Mouse (Mus musculus) liver, postnatal 0 days (tissue): ENCODE measurements around the gene Sypl. TPM values are rescaled to one million over a fixed set of nuclear protein-coding genes. Genes with fewer than 3 reads are reported as not detected.

ENCODE experiments used
- ATAC-seq: fragments of 200-750 bp; cut with Nextera tagmentation; 2 replicates; pipeline ENCODE4 v1.8.0; 2017; ENCODE audit warnings: mild to moderate bottlenecking, moderate library complexity
- DNase-seq: peaks from one replicate; pipeline ENCODE4 v3.0.0-alpha.2; 2016
- H3K27ac ChIP-seq: fragments of 300-500 bp; sonication (generic); 2 replicates; pipeline ENCODE4 v1.5.1; 2014; ENCODE audit warnings: antibody characterized with exemption, moderate library complexity, mild to moderate bottlenecking, low read depth
- H3K27me3 ChIP-seq: fragments of 300-500 bp; sonication (generic); 2 replicates; pipeline ENCODE4 v1.6.1; 2014; ENCODE audit warnings: low read length, control low read depth, mixed read lengths; ENCODE audit not compliant: insufficient read depth
- H3K36me3 ChIP-seq: fragments of 300-500 bp; sonication (generic); replicated peaks from 2 replicates; pipeline ENCODE4 v1.6.1; 2014; ENCODE audit warnings: mild to moderate bottlenecking, control low read depth, low read length, moderate library complexity, mixed read lengths; ENCODE audit not compliant: insufficient read depth
- H3K4me1 ChIP-seq: fragments of 300-500 bp; sonication (generic); 2 replicates; pipeline ENCODE4 v1.6.1; 2014; ENCODE audit warnings: antibody characterized with exemption, mild to moderate bottlenecking, control low read depth; ENCODE audit not compliant: insufficient read depth
- H3K4me2 ChIP-seq: fragments of 300-500 bp; sonication (generic); 2 replicates; pipeline ENCODE4 v1.6.1; 2014; ENCODE audit warnings: low read depth, mild to moderate bottlenecking, low read length, moderate library complexity, mixed read lengths
- H3K4me3 ChIP-seq: fragments of 300-500 bp; sonication (generic); 2 replicates; pipeline ENCODE4 v1.5.1; 2014; ENCODE audit warnings: low read depth, low read length
- H3K9ac ChIP-seq: fragments of 300-500 bp; sonication (generic); replicated peaks from 2 replicates; pipeline ENCODE4 v1.6.1; 2014; ENCODE audit warnings: mild to moderate bottlenecking, moderate library complexity
- H3K9me3 ChIP-seq: fragments of 300-500 bp; sonication (generic); 2 replicates; pipeline ENCODE4 v1.6.1; 2016; ENCODE audit warnings: mild to moderate bottlenecking, control low read depth, low read length, mixed read lengths
- CTCF ChIP-seq: sonication (generic); IDR thresholded peaks from 2 replicates; pipeline ENCODE4 v1.5.1; 2016; ENCODE audit warnings: antibody characterized with exemption, low read depth
- EP300 ChIP-seq: IDR thresholded peaks from 2 replicates; pipeline ENCODE4 v1.6.1; 2016; ENCODE audit warnings: antibody characterized with exemption, low read depth, mild to moderate bottlenecking
- WGBS: fragments of 180-500 bp; shearing (Covaris S2); extraction: QIAGEN DNeasy Blood & Tissue Kit; methylation state at CpG from one replicate; pipeline ENCODE4 v1.1.7; 2014; ENCODE audit not compliant: insufficient replicate concordance; 5-methylcytosine and 5-hydroxymethylcytosine counted together
- polyA plus RNA-seq: library from polyadenylated mRNA; unstranded; fragments of >200 nt; fragmentation: Nextera tagmentation; extraction: Ambion mirVana; gene quantifications from 2 replicates; pipeline ENCODE4 v1.2.1, GENCODE M21; 2015

The Sypl gene
- polyA plus RNA-seq, 1 experiment from 2014 or later, result 53.8 TPM

DNA sequence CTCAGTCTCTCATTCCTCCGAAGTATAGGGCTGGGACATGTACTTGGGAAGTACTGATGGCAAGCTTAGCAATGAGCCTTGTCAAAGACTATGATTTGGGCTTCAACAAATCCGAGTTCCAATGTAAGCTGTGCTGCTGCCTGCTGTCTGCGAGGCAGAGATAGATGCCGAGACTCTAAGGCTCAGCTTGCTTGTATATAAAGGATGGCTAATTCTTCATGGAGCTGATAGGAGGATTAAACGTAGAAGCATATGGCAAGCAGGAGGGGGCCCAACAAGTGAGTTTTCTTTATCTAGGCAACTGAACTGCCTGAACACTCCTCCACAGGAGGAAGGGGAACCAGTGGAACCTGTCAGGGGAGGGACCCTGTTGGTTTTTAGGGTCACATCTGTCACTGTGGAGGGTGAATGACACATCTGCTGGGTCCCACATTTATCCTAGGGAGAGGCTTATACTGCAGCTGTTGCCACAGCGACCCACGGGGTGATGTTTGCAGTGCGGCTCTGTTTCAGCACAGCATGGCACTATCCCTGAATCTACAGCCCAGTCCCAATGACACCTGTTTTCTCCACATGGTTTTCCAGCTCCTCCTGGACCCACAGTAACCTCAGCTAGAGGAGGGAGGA is 49.8 kb downstream of the Sypl start:
- Histone ChIP-seq H3K4me1 (no peaks in the 10 kb centered on the region), H3K27me3 (no peaks in the 10 kb centered on the region), H3K9ac (no peak overlapping the region), H3K9me3 (no peaks in the 10 kb centered on the region), H3K36me3 (no peaks in the 10 kb centered on the region), H3K4me2 (no peak overlapping the region), H3K27ac (no peak overlapping the region), H3K4me3 (no peak overlapping the region)
- ATAC-seq (no peak), DNase-seq (no peak)
- WGBS, result 63% methylated on average over 8 of the region's 8 CpGs
- TF ChIP-seq EP300, result no peak
- no peak for TF ChIP-seq CTCF

DNA sequence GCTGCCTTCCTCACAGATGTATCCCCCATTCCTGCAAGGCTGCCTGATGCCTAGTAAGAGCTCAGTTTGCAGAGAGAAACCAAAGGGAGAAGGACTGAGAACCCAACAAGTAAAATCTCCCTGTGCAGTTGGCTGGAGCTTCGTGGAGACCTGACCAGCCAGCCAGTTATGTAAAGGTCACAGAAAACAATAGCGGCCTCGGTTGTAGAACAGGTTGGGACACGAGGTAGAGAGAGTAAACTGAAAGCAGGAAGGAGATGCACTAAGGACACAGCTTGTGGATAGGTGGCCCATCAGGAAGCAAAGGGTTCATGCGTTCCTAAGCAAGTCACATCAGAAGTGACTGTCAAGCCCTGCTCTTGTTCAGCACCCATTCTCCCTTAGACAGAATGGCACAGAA is 52.2 kb downstream of the Sypl start:
- Histone ChIP-seq H3K4me1 (no peaks in the 10 kb centered on the region), H3K27me3 (no peaks in the 10 kb centered on the region), H3K4me3 (no peak overlapping the region), H3K9me3 (no peaks in the 10 kb centered on the region), H3K27ac (no peak overlapping the region), H3K4me2 (no peak overlapping the region), H3K9ac (no peak overlapping the region), H3K36me3 (no peaks in the 10 kb centered on the region)
- DNase-seq (no peak), ATAC-seq (no peak)
- TF ChIP-seq EP300, result no peak
- TF ChIP-seq CTCF, result no peak
- 59% methylated on average over 5 of the region's 5 CpGs for WGBS

DNA sequence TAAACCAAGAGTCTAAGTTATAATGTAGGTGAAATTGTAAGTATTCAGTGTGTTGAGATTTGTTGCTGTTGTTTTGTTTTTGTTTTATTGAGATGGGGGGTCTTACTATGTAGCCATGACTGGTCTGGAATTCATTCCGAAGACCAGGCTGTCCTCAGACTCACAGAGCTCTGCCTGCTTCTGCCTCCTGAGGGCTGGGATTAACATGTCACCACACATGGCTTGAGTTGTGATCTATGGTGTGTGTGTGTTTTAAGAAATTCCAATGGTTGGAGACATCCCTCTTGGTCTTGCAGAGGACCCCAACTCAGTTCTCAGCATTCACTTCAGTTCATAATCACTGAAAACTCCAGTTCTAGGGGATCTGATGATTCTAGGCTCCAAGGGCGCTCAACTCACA is 53.5 kb downstream of the Sypl start:
- Histone ChIP-seq H3K36me3 (no peaks in the 10 kb centered on the region), H3K9ac (no peak overlapping the region), H3K9me3 (no peaks in the 10 kb centered on the region), H3K27ac (no peak overlapping the region), H3K27me3 (no peaks in the 10 kb centered on the region), H3K4me1 (no peaks in the 10 kb centered on the region), H3K4me2 (no peak overlapping the region), H3K4me3 (no peak overlapping the region)
- DNase-seq (no peak), ATAC-seq (no peak)
- WGBS, result 75% methylated on average over 2 of the region's 2 CpGs
- no peak for TF ChIP-seq EP300

DNA sequence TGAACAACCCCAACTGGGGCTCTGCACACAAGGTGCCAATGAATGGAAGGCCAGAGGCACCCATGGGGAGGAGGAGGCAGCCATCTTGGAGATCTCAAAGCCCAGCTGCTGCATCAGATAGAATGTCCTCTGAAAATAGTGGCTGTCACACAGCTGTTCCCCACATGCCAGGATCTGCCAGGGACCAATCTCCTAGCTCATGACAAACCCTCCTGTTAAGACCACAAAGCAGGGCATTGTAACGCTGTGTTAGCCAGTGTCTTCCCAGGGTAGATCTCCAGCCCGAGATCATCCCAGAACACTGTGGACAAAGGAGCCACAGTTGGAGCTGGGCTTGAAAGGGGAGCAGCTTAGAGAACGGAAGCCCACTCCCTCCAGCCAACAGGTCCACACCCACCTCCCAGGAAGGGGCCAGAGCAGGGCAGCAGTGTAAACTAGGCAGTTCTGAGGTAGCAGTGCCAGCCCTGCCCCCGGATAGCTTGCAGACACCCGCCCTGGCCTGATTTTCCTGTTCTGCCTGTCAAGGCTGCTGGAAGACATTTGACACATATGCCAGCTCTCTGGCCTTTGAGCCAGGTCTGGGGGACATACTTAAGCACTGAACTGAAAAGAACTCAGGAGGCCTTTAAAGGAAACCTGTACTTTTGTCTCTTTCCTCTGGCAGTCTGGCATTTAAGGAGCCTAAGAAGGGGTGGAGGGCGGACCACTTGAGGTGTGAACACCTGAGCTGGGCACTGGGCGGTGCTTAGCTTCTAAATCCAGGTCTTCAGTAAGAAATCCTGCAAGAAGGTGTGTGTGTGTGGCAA is 54.8 kb downstream of the Sypl start:
- 53% methylated on average over 7 of the region's 7 CpGs for WGBS
- TF ChIP-seq EP300 (no peak), CTCF (no peak)
- H3K4me1 ChIP-seq, result no peaks in the 10 kb centered on the region
- H3K9me3 ChIP-seq, result no peaks in the 10 kb centered on the region
- ATAC-seq (no peak), DNase-seq (no peak)
- H3K36me3 ChIP-seq, result no peaks in the 10 kb centered on the region
- H3K4me2 ChIP-seq, result no peak overlapping the region
- H3K9ac ChIP-seq, result no peak overlapping the region
- no peaks in the 10 kb centered on the region for H3K27me3 ChIP-seq
- no peak overlapping the region for H3K27ac ChIP-seq
- H3K4me3 ChIP-seq, result no peak overlapping the region

DNA sequence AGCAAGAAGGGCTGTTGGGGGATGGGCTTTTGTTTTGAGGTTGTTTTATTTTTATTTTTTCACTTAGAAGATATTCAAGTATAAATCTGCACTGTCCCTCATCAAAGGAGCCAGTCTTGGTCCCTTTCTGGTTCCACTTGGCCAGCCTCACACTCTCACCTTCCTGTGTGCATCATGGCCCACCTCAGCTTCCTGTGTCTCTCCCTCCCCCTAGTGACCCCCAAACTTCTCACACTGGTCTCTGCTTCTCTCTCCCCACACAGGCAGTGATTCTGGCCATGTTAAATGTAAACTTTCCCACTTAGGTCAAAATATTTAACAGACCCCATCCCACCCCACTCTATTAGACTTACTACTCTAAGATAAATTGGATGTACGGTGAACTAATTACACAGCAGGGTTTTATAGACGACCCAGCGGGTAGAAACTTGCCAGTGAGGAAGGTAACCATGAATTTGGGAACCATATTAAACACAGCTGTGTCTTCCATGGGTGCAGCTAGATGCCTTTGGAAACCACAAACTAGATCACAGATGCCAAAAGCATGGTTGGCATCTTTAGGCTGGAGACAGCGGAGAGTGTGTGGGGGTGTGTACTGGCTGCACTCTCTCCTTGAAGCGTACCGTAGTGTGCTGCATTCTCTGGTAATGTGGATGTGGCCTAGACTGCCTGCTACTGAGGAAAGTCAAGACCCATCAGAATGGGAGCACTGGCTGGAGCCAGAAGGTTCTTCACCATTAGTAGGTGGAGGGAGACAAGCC is 55.7 kb downstream of the Sypl start:
- no peak overlapping the region for H3K4me2 ChIP-seq
- H3K36me3 ChIP-seq, result no peaks in the 10 kb centered on the region
- WGBS, result 84% methylated on average over 6 of the region's 6 CpGs
- DNase-seq, result no peak
- no peak overlapping the region for H3K4me3 ChIP-seq
- no peaks in the 10 kb centered on the region for H3K4me1 ChIP-seq
- no peak for ATAC-seq
- no peak for TF ChIP-seq EP300
- no peak for TF ChIP-seq CTCF
- H3K9me3 ChIP-seq, result no peaks in the 10 kb centered on the region
- H3K27me3 ChIP-seq, result no peaks in the 10 kb centered on the region
- no peak overlapping the region for H3K27ac ChIP-seq
- H3K9ac ChIP-seq, result no peak overlapping the region

DNA sequence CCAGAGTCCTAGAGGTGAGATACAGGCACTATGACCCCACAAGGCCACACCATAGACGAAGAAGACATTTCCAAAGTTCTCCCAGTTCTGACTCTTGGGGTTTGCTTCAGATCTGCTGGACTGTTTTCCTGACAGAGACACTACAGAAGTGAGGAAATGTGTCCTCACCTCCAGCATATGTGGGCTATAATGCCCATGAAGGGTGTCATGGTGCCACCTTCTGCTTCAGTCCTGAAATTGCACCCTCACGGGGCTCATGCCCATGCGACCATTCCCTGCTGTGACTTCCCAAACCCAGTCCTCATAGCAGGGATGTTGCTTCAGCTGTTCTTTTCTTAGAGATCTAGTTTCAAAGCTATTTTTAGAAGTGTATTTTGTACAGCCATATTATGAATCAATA is 56.3 kb downstream of the Sypl start:
- 10% methylated on average over 3 of the region's 3 CpGs for WGBS
- H3K36me3 ChIP-seq, result no peaks in the 10 kb centered on the region
- no peaks in the 10 kb centered on the region for H3K4me1 ChIP-seq
- H3K27me3 ChIP-seq, result no peaks in the 10 kb centered on the region
- no peak overlapping the region for H3K9ac ChIP-seq
- H3K4me3 ChIP-seq, result no peak overlapping the region
- ATAC-seq, result peak; percentile 62; the same call in 1 of the 2 replicates
- peak; percentile 64 for DNase-seq
- no peak overlapping the region for H3K27ac ChIP-seq
- H3K9me3 ChIP-seq, result no peaks in the 10 kb centered on the region
- H3K4me2 ChIP-seq, result no peak overlapping the region
- TF ChIP-seq EP300 (no peak), CTCF (peak; percentile 88)
